Mouse (Mus musculus) frontal cortex, adult 2 months (tissue): Measurements from ENCODE around the gene Golgb1. TPM values are rescaled to one million over a fixed set of nuclear protein-coding genes. Genes with fewer than 3 reads are reported as not detected.

Experiments
- DNase-seq, 2 experiments: peaks; one replicate each; pipeline ENCODE4 v3.0.0; 2022; ENCODE audit warnings: low spot score in 1 of 2; ENCODE audit errors: extremely low spot score in 1 of 2
- polyA plus RNA-seq: library from polyadenylated mRNA; depleted of rRNA; stranded (reverse); fragments of >200 nt; gene quantifications from 2 replicates; pipeline ENCODE4 v1.2.3, GENCODE M21; 2012; rRNA removed

Golgb1 gene
- polyA plus RNA-seq, 1 experiment: 52.3 TPM

- DNase-seq: no peak
Observed at GRCm38 (mm10) chr16:36941137-36941727, 66.3 kb downstream of the Golgb1 start.

- no peak for DNase-seq
Observed at GRCm38 (mm10) chr16:36941895-36942294, 67.0 kb downstream of the Golgb1 start.

- no peak for DNase-seq
Observed at GRCm38 (mm10) chr16:36943591-36943990, 68.7 kb downstream of the Golgb1 start.

- no peak for DNase-seq
Observed at GRCm38 (mm10) chr16:36944895-36945424, 70.0 kb downstream of the Golgb1 start.

GRCm38 (mm10) chr16:36946459-36947159 is 71.7 kb downstream of the Golgb1 start:
- no peak for DNase-seq

- no peak for DNase-seq
Observed at GRCm38 (mm10) chr16:36947646-36948197, 72.8 kb downstream of the Golgb1 start.

- DNase-seq: no peak
Observed at GRCm38 (mm10) chr16:36949614-36950336, 74.8 kb downstream of the Golgb1 start.

- DNase-seq: no peak
Observed at GRCm38 (mm10) chr16:36951029-36951428, 76.1 kb downstream of the Golgb1 start.

- DNase-seq: no peak
Observed at GRCm38 (mm10) chr16:36955106-36955505, 80.2 kb downstream of the Golgb1 start.

- peak in 1 of 2 experiments; percentile 16 for DNase-seq
Observed at GRCm38 (mm10) chr16:36963415-36963814, 88.5 kb downstream of the Golgb1 start.

- DNase-seq: no peak
Observed at GRCm38 (mm10) chr16:36979127-36979526, 104.2 kb downstream of the Golgb1 start.

Other genes starting within 250 kb of the Golgb1 start
- 2.0 and 2.5 TPM in 2 replicates for gene Cd86, start 209.1 kb upstream of the Golgb1 start, polyA plus RNA-seq
- 0.24 and 0.27 TPM in 2 replicates for gene Ildr1, start 181.2 kb upstream of the Golgb1 start, polyA plus RNA-seq
- gene Slc15a2, start 90.2 kb upstream of the Golgb1 start, polyA plus RNA-seq: 38.5 and 53.1 TPM in 2 replicates
- gene Iqcb1, start 46.8 kb upstream of the Golgb1 start, polyA plus RNA-seq: 28.9 and 39.5 TPM in 2 replicates
- 0.53 and 0.78 TPM in 2 replicates for gene Eaf2, start 137 bp upstream of the Golgb1 start, polyA plus RNA-seq
- gene Hcls1, start 59.8 kb downstream of the Golgb1 start, polyA plus RNA-seq: 5.9 and 7.4 TPM in 2 replicates
- gene Fbxo40, start 115.3 kb downstream of the Golgb1 start, polyA plus RNA-seq: 0.06 TPM in 2 replicates
- gene Polq, start 136.6 kb downstream of the Golgb1 start, polyA plus RNA-seq: 1.8 and 1.9 TPM in 2 replicates